In genomic region chr3:89482249-89482648, GRCm38 (mm10) we compare ENCODE assay signal across 15 mouse cellular contexts. TPM values are rescaled to one million over a fixed set of nuclear protein-coding genes. Genes with fewer than 3 reads are reported as not detected.
"Had no signal": no experiment of that assay in that cellular context is flagged by ENCODE, and none has a peak within 500 bp of the region (broad histone marks: within the 10 kb centered on the region; RNA-seq: fewer than 3 reads in every experiment).

No protein-coding gene starts in this region.

- DNase-seq: kidney, adult 9 months; kidney, postnatal 25 days; layer of hippocampus, adult 9-11 months; lung, adult 2 months had no signal

- H3K4me2 ChIP-seq: liver, embryonic 13.5 days; midbrain, embryonic 13.5 days; neural tube, embryonic 13.5 days had no signal

- ATAC-seq: midbrain, embryonic 13.5 days; midbrain, embryonic 16.5 days had no signal

- H3K4me1 ChIP-seq: liver, embryonic 13.5 days; midbrain, embryonic 13.5 days; neural tube, embryonic 13.5 days had no signal

- H3K9me3 ChIP-seq: liver, embryonic 13.5 days; megakaryocyte, embryonic 14.5 days; midbrain, embryonic 10.5 days; midbrain, embryonic 13.5 days; neural tube, embryonic 13.5 days had no signal

- H3K9ac ChIP-seq: liver, embryonic 13.5 days; midbrain, embryonic 13.5 days; neural tube, embryonic 13.5 days had no signal

- H3K27ac ChIP-seq: kidney, postnatal 0 days; layer of hippocampus, adult 2 months; liver, embryonic 13.5 days; midbrain, embryonic 10.5 days; midbrain, embryonic 13.5 days; neural tube, embryonic 13.5 days had no signal

- H3K4me3 ChIP-seq: layer of hippocampus, adult 2 months; liver, embryonic 13.5 days; megakaryocyte, embryonic 14.5 days; midbrain, embryonic 10.5 days; midbrain, embryonic 13.5 days; myocyte; neural tube, embryonic 13.5 days had no signal

- H3K36me3 ChIP-seq: liver, embryonic 13.5 days; midbrain, embryonic 10.5 days; midbrain, embryonic 13.5 days; neural tube, embryonic 13.5 days had no signal

RNA-seq across cellular contexts. Expression of gene Kcnn3, which starts 37.7 kb away (rescaled TPM):
- total RNA-seq: monocyte, adult 5-6 weeks; neutrophil, adult 5-6 weeks had no signal
